Mouse (Mus musculus): Measurements from ENCODE around the gene Ugt2b34. TPM values are rescaled to one million over a fixed set of nuclear protein-coding genes. Genes with fewer than 3 reads are reported as not detected.

Ugt2b34 gene
- not detected in 2 replicates for polyA plus RNA-seq (2016; fragmentation: Nextera tagmentation; extraction: Ambion mirVana)

GRCm38 (mm10) chr5:86906758-86907157 lies at the start of gene Ugt2b34:
Ugt2b34 (minus strand) TSS chr5:86906937.
- H3K4me2 ChIP-seq (replicated peaks) = no peak within 1 kb of the TSS
- no peaks in the 10 kb centered on the region for H3K4me1 ChIP-seq
- no peak within 1 kb of the TSS for H3K9ac ChIP-seq
- no peak within 1 kb of the TSS for H3K27ac ChIP-seq
- no peaks in the 10 kb centered on the region for H3K27me3 ChIP-seq (replicated peaks)
- no peaks in the 10 kb centered on the region for H3K36me3 ChIP-seq
- H3K4me3 ChIP-seq = no peak within 1 kb of the TSS
- WGBS = 74% methylated on average over 1 of the region's 1 CpGs
- ATAC-seq (ENCODE audit: low FRiP score, low read depth) = no peak
- H3K9me3 ChIP-seq = no peaks in the 10 kb centered on the region

GRCm38 (mm10) chr5:86942111-86942510 lies 35.4 kb upstream of the Ugt2b34 start:
- no peak for ATAC-seq (ENCODE audit: low FRiP score, low read depth)
- Histone ChIP-seq H3K4me2 (replicated peaks) (no peak overlapping the region), H3K4me3 (no peak overlapping the region), H3K9me3 (no peaks in the 10 kb centered on the region), H3K36me3 (no peaks in the 10 kb centered on the region), H3K4me1 (no peaks in the 10 kb centered on the region), H3K27me3 (replicated peaks) (no peaks in the 10 kb centered on the region), H3K9ac (no peak overlapping the region), H3K27ac (no peak overlapping the region)
- WGBS = 91% methylated on average over 2 of the region's 2 CpGs

GRCm38 (mm10) chr5:86926426-86926825 lies 19.7 kb upstream of the Ugt2b34 start, which contains the start of gene Ugt2b1:
Ugt2b1 (minus strand) TSS chr5:86926530.
- WGBS = 81% methylated on average over 2 of the region's 2 CpGs
- Histone ChIP-seq H3K4me1 (no peaks in the 10 kb centered on the region), H3K27me3 (replicated peaks) (no peaks in the 10 kb centered on the region)

GRCm38 (mm10) chr5:86920661-86921233 lies 14.0 kb upstream of the Ugt2b34 start:
- no peaks in the 10 kb centered on the region for H3K9me3 ChIP-seq
- WGBS = 77% methylated on average over 3 of the region's 3 CpGs
- H3K4me2 ChIP-seq (replicated peaks) = no peak overlapping the region
- no peaks in the 10 kb centered on the region for H3K4me1 ChIP-seq
- no peak for ATAC-seq (ENCODE audit: low FRiP score, low read depth)
- no peak overlapping the region for H3K9ac ChIP-seq
- H3K4me3 ChIP-seq = no peak overlapping the region
- no peak overlapping the region for H3K27ac ChIP-seq
- no peaks in the 10 kb centered on the region for H3K27me3 ChIP-seq (replicated peaks)
- H3K36me3 ChIP-seq = no peaks in the 10 kb centered on the region

More at GRCm38 (mm10) chr5:86926426-86926825, 19.7 kb upstream of the Ugt2b34 start, which contains the start of gene Ugt2b1:
- no peak within 1 kb of the TSS for H3K9ac ChIP-seq
- no peak within 1 kb of the TSS for H3K27ac ChIP-seq
- H3K4me3 ChIP-seq = no peak within 1 kb of the TSS
- H3K9me3 ChIP-seq = no peaks in the 10 kb centered on the region
- H3K4me2 ChIP-seq (replicated peaks) = no peak within 1 kb of the TSS
- ATAC-seq (ENCODE audit: low FRiP score, low read depth) = no peak
- no peaks in the 10 kb centered on the region for H3K36me3 ChIP-seq

GRCm38 (mm10) chr5:86911357-86912099 lies 4.8 kb upstream of the Ugt2b34 start:
- H3K4me1 ChIP-seq = no peaks in the 10 kb centered on the region
- H3K9ac ChIP-seq = no peak overlapping the region
- no peaks in the 10 kb centered on the region for H3K27me3 ChIP-seq (replicated peaks)
- ATAC-seq (ENCODE audit: low FRiP score, low read depth) = no peak
- H3K4me2 ChIP-seq (replicated peaks) = no peak overlapping the region
- no peak overlapping the region for H3K4me3 ChIP-seq
- no peaks in the 10 kb centered on the region for H3K36me3 ChIP-seq
- H3K27ac ChIP-seq = no peak overlapping the region
- H3K9me3 ChIP-seq = no peaks in the 10 kb centered on the region
- 92% methylated on average over 3 of the region's 3 CpGs for WGBS

- H3K27me3 ChIP-seq (replicated peaks) = no peaks in the 10 kb centered on the region
- H3K4me3 ChIP-seq = no peak overlapping the region
- no peaks in the 10 kb centered on the region for H3K9me3 ChIP-seq
- no peak overlapping the region for H3K27ac ChIP-seq
- H3K9ac ChIP-seq = no peak overlapping the region
- 81% methylated on average over 1 of the region's 1 CpGs for WGBS
- H3K4me1 ChIP-seq = no peaks in the 10 kb centered on the region
- no peak overlapping the region for H3K4me2 ChIP-seq (replicated peaks)
- ATAC-seq (ENCODE audit: low FRiP score, low read depth) = no peak
- no peaks in the 10 kb centered on the region for H3K36me3 ChIP-seq
Measured at GRCm38 (mm10) chr5:86910770-86911169, 4.0 kb upstream of the Ugt2b34 start.

- Histone ChIP-seq H3K9me3 (0 out of 2 replicates have a peak, but pooled peaks cover 6% of the 10 kb centered on the region), H3K4me1 (no peaks in the 10 kb centered on the region), H3K27me3 (replicated peaks) (no peaks in the 10 kb centered on the region), H3K4me2 (replicated peaks) (no peak overlapping the region), H3K27ac (no peak overlapping the region), H3K36me3 (no peaks in the 10 kb centered on the region), H3K4me3 (no peak overlapping the region), H3K9ac (no peak overlapping the region)
- no peak for ATAC-seq (ENCODE audit: low FRiP score, low read depth)
- WGBS = 86% methylated on average over 1 of the region's 1 CpGs
Measured at GRCm38 (mm10) chr5:86889933-86890332, 16.8 kb downstream of the Ugt2b34 start.

GRCm38 (mm10) chr5:86888420-86888819 lies 18.3 kb downstream of the Ugt2b34 start:
- ATAC-seq (ENCODE audit: low FRiP score, low read depth) = no peak
- 84% methylated on average over 1 of the region's 1 CpGs for WGBS
- H3K27me3 ChIP-seq (replicated peaks) = no peaks in the 10 kb centered on the region
- H3K4me2 ChIP-seq (replicated peaks) = no peak overlapping the region
- H3K4me3 ChIP-seq = no peak overlapping the region
- no peaks in the 10 kb centered on the region for H3K36me3 ChIP-seq
- no peaks in the 10 kb centered on the region for H3K9me3 ChIP-seq
- H3K4me1 ChIP-seq = no peaks in the 10 kb centered on the region
- H3K27ac ChIP-seq = no peak overlapping the region
- no peak overlapping the region for H3K9ac ChIP-seq

GRCm38 (mm10) chr5:86887081-86887480 lies 19.7 kb downstream of the Ugt2b34 start:
- H3K9me3 ChIP-seq = no peaks in the 10 kb centered on the region
- no peak for ATAC-seq (ENCODE audit: low FRiP score, low read depth)
- H3K9ac ChIP-seq = no peak overlapping the region
- no peak overlapping the region for H3K27ac ChIP-seq
- H3K36me3 ChIP-seq = no peaks in the 10 kb centered on the region
- no peak overlapping the region for H3K4me2 ChIP-seq (replicated peaks)
- WGBS = 90% methylated on average over 1 of the region's 1 CpGs
- H3K27me3 ChIP-seq (replicated peaks) = no peaks in the 10 kb centered on the region
- no peak overlapping the region for H3K4me3 ChIP-seq
- H3K4me1 ChIP-seq = no peaks in the 10 kb centered on the region

- no peaks in the 10 kb centered on the region for H3K9me3 ChIP-seq
- WGBS = 58% methylated on average over 3 of the region's 3 CpGs
- H3K27me3 ChIP-seq (replicated peaks) = no peaks in the 10 kb centered on the region
- H3K4me2 ChIP-seq (replicated peaks) = no peak overlapping the region
- no peaks in the 10 kb centered on the region for H3K4me1 ChIP-seq
- no peaks in the 10 kb centered on the region for H3K36me3 ChIP-seq
- H3K4me3 ChIP-seq = no peak overlapping the region
- no peak overlapping the region for H3K9ac ChIP-seq
- ATAC-seq (ENCODE audit: low FRiP score, low read depth) = no peak
- H3K27ac ChIP-seq = no peak overlapping the region
Measured at GRCm38 (mm10) chr5:86886620-86887019, 20.1 kb downstream of the Ugt2b34 start.

GRCm38 (mm10) chr5:86871877-86872276 lies 34.9 kb downstream of the Ugt2b34 start:
- WGBS = 67% methylated on average over 1 of the region's 1 CpGs
- no peaks in the 10 kb centered on the region for H3K9me3 ChIP-seq
- no peak overlapping the region for H3K4me3 ChIP-seq
- no peak overlapping the region for H3K27ac ChIP-seq
- no peaks in the 10 kb centered on the region for H3K27me3 ChIP-seq (replicated peaks)
- H3K4me1 ChIP-seq = no peaks in the 10 kb centered on the region
- no peak for ATAC-seq (ENCODE audit: low FRiP score, low read depth)
- no peak overlapping the region for H3K9ac ChIP-seq
- H3K4me2 ChIP-seq (replicated peaks) = no peak overlapping the region
- H3K36me3 ChIP-seq = no peaks in the 10 kb centered on the region

GRCm38 (mm10) chr5:86858336-86858735 lies 48.4 kb downstream of the Ugt2b34 start:
- Histone ChIP-seq H3K27ac (no peak overlapping the region), H3K36me3 (no peaks in the 10 kb centered on the region), H3K4me3 (no peak overlapping the region), H3K9ac (no peak overlapping the region), H3K9me3 (no peaks in the 10 kb centered on the region), H3K27me3 (replicated peaks) (no peaks in the 10 kb centered on the region), H3K4me2 (replicated peaks) (no peak overlapping the region), H3K4me1 (no peaks in the 10 kb centered on the region)
- WGBS = 43% methylated on average over 3 of the region's 3 CpGs
- no peak for ATAC-seq (ENCODE audit: low FRiP score, low read depth)

- Histone ChIP-seq H3K4me1 (no peaks in the 10 kb centered on the region), H3K4me2 (replicated peaks) (no peak overlapping the region), H3K9ac (no peak overlapping the region), H3K4me3 (no peak overlapping the region), H3K9me3 (no peaks in the 10 kb centered on the region), H3K27ac (no peak overlapping the region), H3K27me3 (replicated peaks) (no peaks in the 10 kb centered on the region), H3K36me3 (no peaks in the 10 kb centered on the region)
- WGBS = 13% methylated on average over 1 of the region's 1 CpGs
- ATAC-seq (ENCODE audit: low FRiP score, low read depth) = no peak
Measured at GRCm38 (mm10) chr5:86857682-86858081, 49.1 kb downstream of the Ugt2b34 start.

Data from neural tube, embryonic 12.5 days (tissue).